Mouse (Mus musculus): ENCODE measurements around the gene Mogat1. TPM values are rescaled to one million over a fixed set of nuclear protein-coding genes. Genes with fewer than 3 reads are reported as not detected.

Gene Mogat1
- polyA plus RNA-seq, 1 experiment from 2014 or later, result not detected

GRCm38 (mm10) chr1:78512756-78513155 is 2.0 kb downstream of the Mogat1 start:
- H3K9me3 ChIP-seq (replicated peaks), result no peaks in the 10 kb centered on the region
- no peak overlapping the region for H3K27ac ChIP-seq
- no peak overlapping the region for H3K4me3 ChIP-seq
- 70% methylated on average over 8 of the region's 8 CpGs for WGBS
- H3K4me2 ChIP-seq (replicated peaks), result no peak overlapping the region
- H3K27me3 ChIP-seq, result 0 out of 2 replicates have a peak, but pooled peaks cover 3% of the 10 kb centered on the region
- no peak for ATAC-seq (ENCODE audit: low FRiP score)
- no peak overlapping the region for H3K9ac ChIP-seq
- H3K4me1 ChIP-seq, result no peaks in the 10 kb centered on the region; the same call in 1 of the 2 replicates
- no peaks in the 10 kb centered on the region for H3K36me3 ChIP-seq

GRCm38 (mm10) chr1:78518907-78519306 is 8.1 kb downstream of the Mogat1 start:
- Histone ChIP-seq H3K36me3 (no peaks in the 10 kb centered on the region), H3K4me1 (no peaks in the 10 kb centered on the region), H3K27me3 (no peaks in the 10 kb centered on the region), H3K4me2 (replicated peaks) (no peak overlapping the region), H3K9me3 (replicated peaks) (no peaks in the 10 kb centered on the region), H3K4me3 (no peak overlapping the region), H3K9ac (no peak overlapping the region), H3K27ac (no peak overlapping the region)
- ATAC-seq (ENCODE audit: low FRiP score), result no peak
- 94% methylated on average over 7 of the region's 7 CpGs for WGBS

GRCm38 (mm10) chr1:78525189-78525886 is 14.5 kb downstream of the Mogat1 start:
- H3K4me2 ChIP-seq (replicated peaks), result no peak overlapping the region
- WGBS, result 46% methylated on average over 23 of the region's 23 CpGs
- no peak for ATAC-seq (ENCODE audit: low FRiP score)
- no peak overlapping the region for H3K9ac ChIP-seq
- H3K27ac ChIP-seq, result no peak overlapping the region
- no peak overlapping the region for H3K4me3 ChIP-seq
- no peaks in the 10 kb centered on the region for H3K4me1 ChIP-seq
- H3K36me3 ChIP-seq, result no peaks in the 10 kb centered on the region
- no peaks in the 10 kb centered on the region for H3K9me3 ChIP-seq (replicated peaks)
- no peaks in the 10 kb centered on the region for H3K27me3 ChIP-seq

GRCm38 (mm10) chr1:78528356-78528755 is 17.6 kb downstream of the Mogat1 start:
- Histone ChIP-seq H3K9me3 (replicated peaks) (no peaks in the 10 kb centered on the region), H3K9ac (no peak overlapping the region), H3K4me1 (no peaks in the 10 kb centered on the region), H3K36me3 (no peaks in the 10 kb centered on the region), H3K4me2 (replicated peaks) (no peak overlapping the region), H3K27ac (no peak overlapping the region), H3K27me3 (no peaks in the 10 kb centered on the region), H3K4me3 (no peak overlapping the region)
- WGBS, result 96% methylated on average over 3 of the region's 3 CpGs
- no peak for ATAC-seq (ENCODE audit: low FRiP score)

GRCm38 (mm10) chr1:78529011-78529410 is 18.2 kb downstream of the Mogat1 start:
- WGBS, result 88% methylated on average over 8 of the region's 8 CpGs
- no peak for ATAC-seq (ENCODE audit: low FRiP score)

GRCm38 (mm10) chr1:78530500-78531215 is 19.9 kb downstream of the Mogat1 start:
- Histone ChIP-seq H3K27ac (no peak overlapping the region), H3K27me3 (no peaks in the 10 kb centered on the region), H3K36me3 (no peaks in the 10 kb centered on the region), H3K9ac (no peak overlapping the region), H3K9me3 (replicated peaks) (no peaks in the 10 kb centered on the region), H3K4me1 (no peaks in the 10 kb centered on the region), H3K4me2 (replicated peaks) (no peak overlapping the region), H3K4me3 (no peak overlapping the region)
- WGBS, result 82% methylated on average over 7 of the region's 7 CpGs
- no peak for ATAC-seq (ENCODE audit: low FRiP score)

More at GRCm38 (mm10) chr1:78529011-78529410, 18.2 kb downstream of the Mogat1 start:
- no peak overlapping the region for H3K9ac ChIP-seq
- no peak overlapping the region for H3K4me2 ChIP-seq (replicated peaks)
- H3K9me3 ChIP-seq (replicated peaks), result no peaks in the 10 kb centered on the region
- no peak overlapping the region for H3K27ac ChIP-seq
- H3K27me3 ChIP-seq, result no peaks in the 10 kb centered on the region
- no peak overlapping the region for H3K4me3 ChIP-seq
- H3K4me1 ChIP-seq, result no peaks in the 10 kb centered on the region
- no peaks in the 10 kb centered on the region for H3K36me3 ChIP-seq

- H3K9me3 ChIP-seq (replicated peaks), result no peaks in the 10 kb centered on the region
- 80% methylated on average over 15 of the region's 15 CpGs for WGBS
- H3K9ac ChIP-seq, result no peak overlapping the region
- H3K36me3 ChIP-seq, result no peaks in the 10 kb centered on the region
- ATAC-seq (ENCODE audit: low FRiP score), result no peak
- H3K4me3 ChIP-seq, result no peak overlapping the region
- H3K4me2 ChIP-seq (replicated peaks), result no peak overlapping the region
- 0 out of 2 replicates have a peak, but pooled peaks cover 2% of the 10 kb centered on the region for H3K4me1 ChIP-seq
- H3K27ac ChIP-seq, result no peak overlapping the region
- H3K27me3 ChIP-seq, result no peaks in the 10 kb centered on the region
These were observed 21.5 kb downstream of the Mogat1 start for GRCm38 (mm10) chr1:78532184-78532800.

- 91% methylated on average over 9 of the region's 9 CpGs for WGBS
- Histone ChIP-seq H3K4me2 (replicated peaks) (no peak overlapping the region), H3K9ac (no peak overlapping the region), H3K36me3 (no peaks in the 10 kb centered on the region), H3K27ac (no peak overlapping the region), H3K27me3 (no peaks in the 10 kb centered on the region), H3K4me3 (no peak overlapping the region), H3K9me3 (replicated peaks) (no peaks in the 10 kb centered on the region), H3K4me1 (peaks cover 11% of the 10 kb centered on the region; the same call in 1 of the 2 replicates)
- no peak for ATAC-seq (ENCODE audit: low FRiP score)
These were observed 23.8 kb downstream of the Mogat1 start for GRCm38 (mm10) chr1:78534428-78535150.

- no peaks in the 10 kb centered on the region for H3K27me3 ChIP-seq
- no peak overlapping the region for H3K9ac ChIP-seq
- H3K4me2 ChIP-seq (replicated peaks), result peak overlapping the region; percentile 72
- no peak overlapping the region for H3K4me3 ChIP-seq
- H3K27ac ChIP-seq, result no peak overlapping the region
- peaks cover 11% of the 10 kb centered on the region; the same call in 1 of the 2 replicates for H3K4me1 ChIP-seq
- H3K36me3 ChIP-seq, result no peaks in the 10 kb centered on the region
- peak; percentile 38; the same call in 1 of the 2 replicates for ATAC-seq (ENCODE audit: low FRiP score)
- WGBS, result 37% methylated on average over 19 of the region's 19 CpGs
- H3K9me3 ChIP-seq (replicated peaks), result no peaks in the 10 kb centered on the region
These were observed 25.7 kb downstream of the Mogat1 start for GRCm38 (mm10) chr1:78536310-78537164.

GRCm38 (mm10) chr1:78537494-78538010 is 26.8 kb downstream of the Mogat1 start:
- 15% methylated on average over 16 of the region's 16 CpGs for WGBS
- Histone ChIP-seq H3K4me3 (peak overlapping the region; percentile 35), H3K4me2 (replicated peaks) (peak overlapping the region; percentile 72), H3K9me3 (replicated peaks) (no peaks in the 10 kb centered on the region), H3K4me1 (peaks cover 11% of the 10 kb centered on the region; the same call in 1 of the 2 replicates), H3K27ac (peak overlapping the region; percentile 52; the same call in 1 of the 2 replicates), H3K36me3 (no peaks in the 10 kb centered on the region), H3K9ac (peak overlapping the region; percentile 53), H3K27me3 (no peaks in the 10 kb centered on the region)
- ATAC-seq (ENCODE audit: low FRiP score), result peak; percentile 87

- H3K4me2 ChIP-seq (replicated peaks), result no peak overlapping the region
- no peaks in the 10 kb centered on the region for H3K27me3 ChIP-seq
- H3K4me1 ChIP-seq, result peaks cover 11% of the 10 kb centered on the region; the same call in 1 of the 2 replicates
- WGBS, result 43% methylated on average over 5 of the region's 5 CpGs
- no peak overlapping the region for H3K27ac ChIP-seq
- ATAC-seq (ENCODE audit: low FRiP score), result no peak
- H3K9ac ChIP-seq, result no peak overlapping the region
- no peaks in the 10 kb centered on the region for H3K36me3 ChIP-seq
- H3K4me3 ChIP-seq, result no peak overlapping the region
- H3K9me3 ChIP-seq (replicated peaks), result no peaks in the 10 kb centered on the region
These were observed 27.6 kb downstream of the Mogat1 start for GRCm38 (mm10) chr1:78538396-78538795.
